Mouse (Mus musculus) hindbrain, embryonic 10.5 days (tissue): ENCODE data around the gene Tm6sf2. TPM values are rescaled to one million over a fixed set of nuclear protein-coding genes. Genes with fewer than 3 reads are reported as not detected.

Source experiments
- DNase-seq: peaks from one replicate; pipeline ENCODE4 v3.0.0-alpha.2; 2017; ENCODE audit warnings: low spot score
- H3K27ac ChIP-seq: fragments of 300-500 bp; sonication (generic); 2 replicates; pipeline ENCODE4 v1.5.1; 2016; ENCODE audit warnings: mild to moderate bottlenecking, moderate library complexity
- H3K27me3 ChIP-seq: fragments of 300-500 bp; sonication (generic); 2 replicates; pipeline ENCODE4 v1.6.1; 2016; ENCODE audit warnings: mild to moderate bottlenecking; ENCODE audit not compliant: poor library complexity, insufficient read depth, severe bottlenecking
- H3K36me3 ChIP-seq: fragments of 300-500 bp; sonication (generic); 2 replicates; pipeline ENCODE4 v1.6.1; 2016; ENCODE audit warnings: mild to moderate bottlenecking, moderate library complexity
- H3K4me1 ChIP-seq: fragments of 300-500 bp; sonication (generic); replicated peaks from 2 replicates; pipeline ENCODE4 v1.6.1; 2016; ENCODE audit warnings: mild to moderate bottlenecking
- H3K4me3 ChIP-seq: fragments of 300-500 bp; sonication (generic); 2 replicates; pipeline ENCODE4 v1.5.1; 2016; ENCODE audit warnings: mild to moderate bottlenecking, moderate library complexity
- H3K9me3 ChIP-seq: fragments of 300-500 bp; sonication (generic); 2 replicates; pipeline ENCODE4 v1.6.1; 2016; ENCODE audit warnings: mild to moderate bottlenecking, moderate library complexity
- WGBS: fragments of 180-500 bp; shearing (Covaris S2); methylation state at CpG from one replicate; pipeline ENCODE4 v1.1.7; 2016; 5-methylcytosine and 5-hydroxymethylcytosine counted together
- polyA plus RNA-seq: library from polyadenylated mRNA; unstranded; fragments of >200 nt; fragmentation: Nextera tagmentation; extraction: Ambion mirVana; gene quantifications from 2 replicates; pipeline ENCODE4 v1.2.1, GENCODE M21; 2016

Tm6sf2 gene
- polyA plus RNA-seq, 1 experiment from 2014 or later: 0.88 TPM

DNA sequence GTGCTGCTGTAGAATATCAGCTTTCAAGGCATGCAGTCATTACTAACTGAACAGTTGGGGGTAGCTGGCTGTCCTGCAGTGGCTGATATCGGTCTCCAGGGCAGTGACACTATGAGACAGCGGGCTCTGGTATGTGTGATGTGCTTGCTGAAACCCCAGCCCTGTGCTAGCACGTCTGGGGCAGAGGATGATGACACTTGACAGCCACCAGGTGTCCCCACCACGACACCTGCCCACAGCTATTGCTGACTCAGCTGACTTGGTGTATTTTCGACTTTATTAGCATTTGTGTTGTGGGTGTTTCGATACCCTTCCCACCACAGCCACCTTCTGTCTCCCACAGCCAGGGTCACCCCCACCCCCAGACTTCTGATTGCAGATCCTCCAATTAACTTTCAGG, 31.8 kb downstream of the Tm6sf2 start:
- H3K4me1 ChIP-seq: 0 out of 2 replicates have a peak, but pooled peaks cover 7% of the 10 kb centered on the region
- peaks cover 12% of the 10 kb centered on the region for H3K27me3 ChIP-seq
- no peak for DNase-seq
- peaks cover 73% of the 10 kb centered on the region for H3K36me3 ChIP-seq
- no peak overlapping the region for H3K27ac ChIP-seq
- no peak overlapping the region for H3K4me3 ChIP-seq
- WGBS: 19% methylated on average over 6 of the region's 6 CpGs
- H3K9me3 ChIP-seq: no peaks in the 10 kb centered on the region

DNA sequence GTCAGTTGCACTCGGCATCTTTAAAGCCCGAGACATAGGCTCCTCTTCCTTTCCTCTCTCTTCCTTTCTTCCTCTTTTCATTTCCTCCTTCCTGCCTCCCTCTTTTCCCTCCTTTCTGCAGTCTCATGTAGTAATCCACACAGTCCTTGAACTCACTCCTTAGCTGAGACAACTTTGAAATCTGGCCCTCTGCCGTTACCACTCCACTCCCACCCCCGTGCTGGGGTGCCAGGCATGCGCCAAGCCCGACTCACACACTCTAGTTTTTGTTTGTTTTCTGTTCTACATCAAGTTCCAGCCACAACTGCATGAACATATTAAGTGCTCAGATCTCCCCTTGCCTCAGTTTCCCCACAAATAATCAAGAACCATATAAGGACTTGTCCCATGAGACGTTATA, 32.2 kb downstream of the Tm6sf2 start:
- Histone ChIP-seq H3K27ac (no peak overlapping the region), H3K4me3 (no peak overlapping the region), H3K36me3 (peaks cover 73% of the 10 kb centered on the region), H3K27me3 (peaks cover 16% of the 10 kb centered on the region), H3K9me3 (no peaks in the 10 kb centered on the region), H3K4me1 (0 out of 2 replicates have a peak, but pooled peaks cover 7% of the 10 kb centered on the region)
- no peak for DNase-seq
- 83% methylated on average over 7 of the region's 7 CpGs for WGBS

DNA sequence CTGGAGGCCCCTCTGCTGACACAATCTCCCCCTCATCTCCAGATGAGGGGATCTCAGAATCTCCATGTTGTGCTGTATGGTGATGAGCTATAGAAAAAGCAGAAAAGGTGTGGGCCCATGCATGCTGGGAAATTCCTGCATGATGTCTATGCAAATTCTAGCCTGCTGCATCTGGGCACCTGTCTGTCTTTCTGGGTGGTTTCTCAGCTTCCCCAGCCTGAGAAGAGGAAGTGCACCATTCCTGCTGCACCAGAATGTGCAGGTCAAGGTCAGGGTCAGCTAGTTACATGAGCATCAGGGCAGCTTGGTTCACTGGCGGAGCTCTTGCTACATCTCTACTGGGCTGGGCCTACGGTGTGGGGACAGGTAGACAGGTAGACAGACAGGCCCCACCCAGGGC, 37.7 kb downstream of the Tm6sf2 start:
- peaks cover 14% of the 10 kb centered on the region for H3K4me1 ChIP-seq
- H3K36me3 ChIP-seq: peaks cover 92% of the 10 kb centered on the region
- WGBS: 87% methylated on average over 2 of the region's 2 CpGs
- H3K4me3 ChIP-seq: no peak overlapping the region
- no peaks in the 10 kb centered on the region for H3K9me3 ChIP-seq
- no peak for DNase-seq
- H3K27me3 ChIP-seq: peaks cover 72% of the 10 kb centered on the region
- H3K27ac ChIP-seq: no peak overlapping the region

DNA sequence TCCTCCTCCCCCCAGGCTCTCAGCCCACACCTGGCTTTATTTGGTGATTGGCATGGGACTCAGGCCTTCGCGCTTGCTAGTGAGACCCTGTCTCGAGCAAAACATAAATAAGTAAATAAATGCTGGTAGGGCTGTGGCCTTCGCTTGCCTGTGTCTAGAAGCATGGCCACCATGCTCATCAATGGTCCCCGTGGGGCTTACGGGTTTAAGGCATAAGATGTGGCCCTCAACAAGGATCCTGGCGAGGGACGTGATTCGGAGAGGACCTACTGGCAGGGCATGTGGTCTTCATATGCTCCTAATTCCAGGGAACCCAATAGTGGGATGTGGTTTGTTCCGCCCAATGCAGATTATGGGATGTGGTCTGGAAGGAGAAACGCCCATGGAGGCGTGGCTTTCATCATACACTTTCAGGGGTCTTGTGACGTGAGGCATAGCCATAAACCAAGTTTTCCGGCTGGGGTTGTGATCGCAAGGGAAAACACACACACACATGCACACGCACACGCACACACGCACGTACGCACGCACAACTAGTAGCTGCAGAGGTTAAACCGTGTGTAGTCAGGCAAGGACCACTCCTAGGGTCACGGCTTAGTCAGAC, 38.6 kb downstream of the Tm6sf2 start:
- H3K27ac ChIP-seq: no peak overlapping the region
- peaks cover 80% of the 10 kb centered on the region for H3K27me3 ChIP-seq
- H3K9me3 ChIP-seq: no peaks in the 10 kb centered on the region
- 52% methylated on average over 23 of the region's 23 CpGs for WGBS
- H3K4me3 ChIP-seq: no peak overlapping the region
- H3K36me3 ChIP-seq: peaks cover 92% of the 10 kb centered on the region
- H3K4me1 ChIP-seq: peaks cover 14% of the 10 kb centered on the region
- DNase-seq: no peak

DNA sequence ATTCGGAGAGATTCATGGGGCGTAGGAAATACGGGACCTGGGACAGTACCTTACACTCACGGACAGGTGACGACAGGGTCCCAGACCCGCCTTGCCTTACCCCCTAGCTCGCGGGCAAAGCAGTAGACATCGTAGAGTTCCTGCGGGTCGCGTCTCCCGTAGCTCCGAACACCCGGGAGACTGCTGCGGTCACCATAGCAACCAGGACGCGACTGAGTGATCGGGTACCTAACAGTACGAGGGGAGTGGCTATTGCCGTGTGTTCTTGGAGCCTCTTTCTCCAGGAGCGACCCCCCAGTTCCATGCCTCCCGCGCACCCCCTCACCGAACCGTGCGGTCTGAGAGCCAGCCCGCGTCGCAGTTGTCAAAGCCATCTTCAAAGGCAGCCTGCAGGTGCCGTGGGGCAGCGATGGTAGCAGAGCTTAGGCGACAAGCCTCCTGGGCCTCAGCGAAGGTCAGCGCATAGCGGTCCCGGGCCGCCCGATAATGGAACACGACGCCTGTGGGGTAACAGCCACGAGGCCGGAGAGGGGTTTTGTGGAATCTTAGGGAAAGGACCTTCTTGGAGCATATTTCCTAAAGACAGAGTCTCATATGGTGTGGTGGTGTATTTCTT, 39.8 kb downstream of the Tm6sf2 start:
- Histone ChIP-seq H3K4me3 (peak overlapping the region; percentile 23; the same call in 1 of the 2 replicates), H3K9me3 (no peaks in the 10 kb centered on the region), H3K27me3 (peaks cover 92% of the 10 kb centered on the region), H3K27ac (no peak overlapping the region), H3K4me1 (peaks cover 17% of the 10 kb centered on the region), H3K36me3 (peaks cover 80% of the 10 kb centered on the region)
- WGBS: 7% methylated on average over 43 of the region's 43 CpGs
- DNase-seq: no peak

DNA sequence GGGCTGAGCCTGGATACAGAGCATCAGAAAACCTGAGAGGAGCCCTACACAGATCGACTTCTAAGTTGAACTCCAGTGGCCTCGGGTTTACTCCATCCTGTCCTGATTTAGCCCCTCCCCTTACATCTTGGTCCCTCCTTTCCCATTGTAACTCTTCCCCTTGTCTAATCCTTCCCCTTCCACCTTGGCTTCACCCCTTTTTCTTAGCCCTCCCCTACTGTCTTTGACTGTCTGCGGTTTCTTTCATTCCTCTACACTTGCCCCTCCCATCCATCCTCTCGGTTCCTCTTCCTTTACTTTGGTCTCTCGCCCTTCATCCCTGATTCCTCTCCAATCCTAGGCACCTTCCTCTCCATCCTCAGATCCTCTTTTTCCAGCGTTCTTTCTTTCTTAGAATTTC, 41.8 kb downstream of the Tm6sf2 start:
- peaks cover 100% of the 10 kb centered on the region for H3K27me3 ChIP-seq
- peaks cover 61% of the 10 kb centered on the region for H3K36me3 ChIP-seq
- H3K4me3 ChIP-seq: no peak overlapping the region
- 25% methylated on average over 6 of the region's 6 CpGs for WGBS
- no peak overlapping the region for H3K27ac ChIP-seq
- H3K4me1 ChIP-seq: peaks cover 37% of the 10 kb centered on the region
- H3K9me3 ChIP-seq: no peaks in the 10 kb centered on the region
- DNase-seq: no peak

DNA sequence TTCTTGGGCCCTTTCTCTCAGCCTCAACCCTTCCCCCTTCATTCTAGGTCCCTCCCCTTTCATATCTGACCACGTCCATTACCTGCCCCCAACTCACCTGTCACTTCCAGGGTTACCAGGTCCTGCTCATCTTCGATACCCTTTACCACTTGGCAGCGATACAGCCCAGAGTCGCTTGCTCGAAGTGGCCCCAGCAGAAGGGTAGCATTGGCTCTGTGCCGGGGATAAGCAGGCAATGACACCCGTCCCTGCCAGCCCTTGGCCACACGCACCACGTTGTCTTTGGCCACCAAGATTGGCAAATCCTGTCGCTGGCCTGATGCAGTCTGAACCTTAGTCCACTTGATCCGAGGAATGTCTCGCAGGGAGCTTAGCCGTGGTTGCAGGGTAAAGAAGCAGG, 42.2 kb downstream of the Tm6sf2 start:
- H3K27ac ChIP-seq: no peak overlapping the region
- no peak overlapping the region for H3K4me3 ChIP-seq
- H3K9me3 ChIP-seq: no peaks in the 10 kb centered on the region
- WGBS: 71% methylated on average over 13 of the region's 13 CpGs
- H3K27me3 ChIP-seq: peaks cover 100% of the 10 kb centered on the region
- H3K36me3 ChIP-seq: peaks cover 56% of the 10 kb centered on the region
- H3K4me1 ChIP-seq: peaks cover 41% of the 10 kb centered on the region
- no peak for DNase-seq

DNA sequence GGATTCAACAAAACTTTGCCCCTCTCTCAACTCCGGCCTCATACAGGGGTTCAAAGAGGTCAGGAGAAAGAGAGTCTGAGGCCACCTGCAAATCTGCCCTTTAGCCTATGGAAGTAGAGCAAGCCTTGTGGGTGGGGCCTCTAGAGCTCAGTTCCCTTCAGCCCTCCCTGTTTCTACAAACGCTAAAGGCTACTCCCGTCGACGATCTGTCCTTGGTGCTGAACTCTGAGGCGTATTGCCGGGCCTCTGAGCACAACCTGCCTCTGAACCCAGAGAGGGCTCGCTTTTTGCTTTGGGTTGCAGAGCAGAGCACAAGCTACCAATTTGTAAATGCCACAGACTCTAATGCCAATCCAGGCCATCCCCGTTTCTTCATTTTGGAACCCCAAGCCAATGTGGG, 44.9 kb downstream of the Tm6sf2 start:
- Histone ChIP-seq H3K9me3 (no peaks in the 10 kb centered on the region), H3K27me3 (peaks cover 90% of the 10 kb centered on the region), H3K4me3 (no peak overlapping the region), H3K27ac (no peak overlapping the region), H3K4me1 (peaks cover 43% of the 10 kb centered on the region), H3K36me3 (peaks cover 32% of the 10 kb centered on the region)
- peak; percentile 40 for DNase-seq
- 8% methylated on average over 9 of the region's 9 CpGs for WGBS

DNA sequence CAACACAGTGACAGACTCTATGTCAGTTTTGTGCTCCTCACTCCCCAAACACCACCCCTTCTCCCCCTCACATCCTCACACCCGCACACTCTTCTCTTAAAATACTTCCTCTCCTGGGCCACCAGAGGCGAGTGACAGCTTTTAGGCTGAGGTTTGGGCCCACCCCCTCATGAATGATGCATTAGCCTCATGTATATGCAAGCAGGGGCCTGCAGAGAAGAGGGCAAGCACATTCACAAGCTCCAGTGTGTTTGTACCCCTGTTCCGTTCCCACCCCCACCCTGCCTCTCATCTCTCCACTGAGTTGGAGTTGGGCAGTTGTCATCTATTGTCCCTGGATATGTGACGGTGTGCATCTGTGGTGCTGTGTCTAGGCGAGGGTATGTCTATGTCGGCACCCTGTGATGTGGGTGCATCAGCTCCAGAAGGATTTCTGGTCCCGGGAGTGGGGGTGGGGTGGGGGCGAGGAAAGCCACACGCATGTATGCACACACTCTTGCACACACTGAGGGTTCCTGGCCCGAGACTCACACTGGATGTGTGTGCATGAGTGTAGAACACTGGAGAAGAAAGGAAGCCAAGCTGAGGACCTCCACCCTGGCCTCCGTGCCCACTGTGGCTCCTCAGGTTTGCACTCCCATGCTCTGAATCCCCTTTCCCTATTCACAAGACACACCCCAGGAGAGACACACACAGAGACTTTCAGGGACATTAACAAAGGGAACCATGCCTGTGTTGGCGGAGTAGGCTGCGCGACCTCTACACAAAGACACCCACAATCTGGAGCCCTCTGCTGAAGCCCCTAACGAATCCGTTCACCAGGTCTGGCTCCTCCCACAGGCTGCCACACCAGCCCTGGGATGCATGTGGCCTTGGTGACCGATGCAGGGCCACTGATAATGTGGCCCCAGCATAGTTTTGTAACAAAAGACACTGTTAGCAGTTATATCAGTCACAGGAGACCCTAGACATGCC, 46.3 kb downstream of the Tm6sf2 start:
- Histone ChIP-seq H3K36me3 (peaks cover 20% of the 10 kb centered on the region), H3K27ac (peak overlapping the region; percentile 88), H3K27me3 (peaks cover 79% of the 10 kb centered on the region), H3K4me1 (peaks cover 40% of the 10 kb centered on the region), H3K4me3 (peak overlapping the region; percentile 62), H3K9me3 (no peaks in the 10 kb centered on the region)
- DNase-seq: peak; percentile 75
- WGBS: 7% methylated on average over 17 of the region's 17 CpGs

DNA sequence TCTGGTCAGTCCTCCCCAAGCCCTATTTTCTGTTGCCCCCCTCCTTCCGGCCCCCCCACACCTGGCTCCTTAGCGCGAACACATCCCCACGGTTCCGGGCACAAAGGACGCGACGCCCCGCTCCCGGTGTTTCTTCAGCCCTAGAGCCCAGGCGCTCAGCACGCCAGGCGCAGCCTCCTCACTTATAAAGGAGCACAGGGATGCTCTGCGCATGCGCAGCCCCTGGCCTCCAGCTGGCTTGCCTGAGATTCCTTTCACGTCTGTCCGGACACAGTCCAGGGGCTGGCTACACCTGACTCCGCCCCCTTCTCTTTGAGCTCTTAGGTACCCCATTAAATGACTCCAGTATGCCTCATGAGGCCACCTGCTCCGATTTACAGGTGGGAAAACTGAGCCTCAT, 47.9 kb downstream of the Tm6sf2 start, which contains the start of gene Ncan:
TSS of gene Ncan (minus strand) at position 207 of the 400 bp plus-strand sequence.
- Histone ChIP-seq H3K9me3 (no peaks in the 10 kb centered on the region), H3K4me1 (peaks cover 40% of the 10 kb centered on the region), H3K36me3 (peaks cover 4% of the 10 kb centered on the region), H3K27ac (peak within 1 kb of the TSS; percentile 88), H3K27me3 (peaks cover 64% of the 10 kb centered on the region), H3K4me3 (peak within 1 kb of the TSS; percentile 62)
- 1% methylated on average over 19 of the region's 19 CpGs for WGBS
- peak; percentile 88 for DNase-seq

DNA sequence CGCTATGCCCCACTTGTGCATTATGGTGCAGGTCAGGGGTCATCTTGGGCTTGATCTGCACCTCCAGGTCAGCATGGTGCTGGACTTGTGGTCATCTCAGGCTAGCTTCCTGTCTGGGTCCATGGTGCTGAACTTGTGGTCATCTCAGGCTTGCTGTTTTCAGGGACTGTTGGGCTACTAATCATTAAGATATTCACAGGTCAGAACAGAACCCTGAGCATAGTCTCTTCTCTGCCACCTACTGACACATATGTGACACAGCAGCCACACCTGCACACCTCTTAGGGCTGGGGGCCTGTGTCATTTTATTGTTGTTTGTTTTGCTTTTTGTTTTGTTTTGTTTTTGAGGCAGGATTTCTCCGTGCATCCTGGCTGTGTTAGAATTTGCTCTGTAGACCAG, 50.1 kb downstream of the Tm6sf2 start:
- no peaks in the 10 kb centered on the region for H3K9me3 ChIP-seq
- no peak overlapping the region for H3K27ac ChIP-seq
- no peak overlapping the region for H3K4me3 ChIP-seq
- peaks cover 34% of the 10 kb centered on the region for H3K4me1 ChIP-seq
- WGBS: 65% methylated on average over 2 of the region's 2 CpGs
- H3K27me3 ChIP-seq: peaks cover 42% of the 10 kb centered on the region
- no peaks in the 10 kb centered on the region for H3K36me3 ChIP-seq
- no peak for DNase-seq

DNA sequence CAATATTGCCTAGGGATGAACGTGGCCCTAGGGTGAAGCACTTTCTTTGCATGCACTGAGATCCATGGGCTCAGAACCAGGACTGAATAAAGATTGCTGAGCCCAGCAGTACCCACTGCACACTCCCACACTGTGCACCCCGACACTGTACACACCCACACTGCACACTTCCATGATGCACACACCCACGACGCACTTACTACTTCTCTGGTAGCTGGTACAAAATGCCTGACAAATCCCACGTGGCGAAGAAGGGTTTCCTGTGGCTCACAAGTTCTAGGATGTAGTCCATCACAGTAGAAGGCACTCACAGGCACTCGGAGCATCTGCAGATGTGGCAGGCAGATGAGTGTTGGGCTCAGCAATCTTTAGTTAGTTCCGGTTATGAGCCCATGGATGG, 52.3 kb downstream of the Tm6sf2 start:
- Histone ChIP-seq H3K9me3 (no peaks in the 10 kb centered on the region), H3K27ac (no peak overlapping the region), H3K27me3 (peaks cover 21% of the 10 kb centered on the region), H3K36me3 (no peaks in the 10 kb centered on the region), H3K4me3 (no peak overlapping the region), H3K4me1 (peaks cover 15% of the 10 kb centered on the region)
- no peak for DNase-seq
- 65% methylated on average over 8 of the region's 8 CpGs for WGBS

DNA sequence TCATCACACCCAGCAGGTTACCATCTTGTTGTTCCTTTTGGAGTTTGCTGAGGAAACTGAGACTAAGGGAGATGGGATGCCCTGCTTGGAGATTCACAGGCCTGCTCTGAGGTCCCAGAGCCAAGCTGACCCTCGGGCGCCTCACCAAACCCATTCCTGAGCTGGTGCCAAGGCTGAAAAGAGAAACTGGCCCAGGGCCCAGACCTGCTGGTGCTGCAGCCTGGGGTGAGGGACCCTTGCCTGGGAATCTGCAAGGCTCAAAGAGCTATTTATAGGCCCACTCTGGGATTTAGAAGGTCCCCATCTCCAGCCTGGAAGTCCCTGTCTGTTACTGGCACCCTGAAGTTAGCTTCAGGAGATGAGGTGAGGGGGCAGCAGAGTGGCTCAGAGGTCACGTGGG, 55.7 kb downstream of the Tm6sf2 start:
- DNase-seq: no peak
- peaks cover 4% of the 10 kb centered on the region; the same call in 1 of the 2 replicates for H3K27me3 ChIP-seq
- H3K4me1 ChIP-seq: peaks cover 18% of the 10 kb centered on the region
- no peaks in the 10 kb centered on the region for H3K9me3 ChIP-seq
- no peak overlapping the region for H3K27ac ChIP-seq
- WGBS: 73% methylated on average over 3 of the region's 3 CpGs
- H3K4me3 ChIP-seq: no peak overlapping the region
- H3K36me3 ChIP-seq: peaks cover 12% of the 10 kb centered on the region
